Mouse (Mus musculus) cerebellum, adult 9-10 months (tissue): ENCODE data around the gene Lamb3.

Experiments used
- DNase-seq: peaks from one replicate; pipeline ENCODE4 v3.0.0; 2022

Gene Lamb3

GRCm38 (mm10) chr1:193207503-193207902 is at the start of gene Lamb3:
Gene Lamb3, plus strand, starts transcription at chr1:193207699.
- DNase-seq: no peak

GRCm38 (mm10) chr1:193159163-193159562 is 48.3 kb upstream of the Lamb3 start:
- DNase-seq: no peak

GRCm38 (mm10) chr1:193159613-193160012 is 47.9 kb upstream of the Lamb3 start:
- no peak for DNase-seq

- no peak for DNase-seq
These were observed 47.0 kb upstream of the Lamb3 start for GRCm38 (mm10) chr1:193160317-193161032.

- no peak for DNase-seq
These were observed 39.8 kb upstream of the Lamb3 start, which contains the start of gene A130010J15Rik for GRCm38 (mm10) chr1:193167746-193168145. Gene A130010J15Rik, plus strand, starts transcription at chr1:193168046.

- DNase-seq: no peak
These were observed 38.3 kb upstream of the Lamb3 start for GRCm38 (mm10) chr1:193169228-193169627.

GRCm38 (mm10) chr1:193169856-193170255 is 37.6 kb upstream of the Lamb3 start:
- DNase-seq: no peak

- peak; percentile 97 for DNase-seq
These were observed 34.3 kb upstream of the Lamb3 start for GRCm38 (mm10) chr1:193172991-193173809.

GRCm38 (mm10) chr1:193173810-193174129 is 33.7 kb upstream of the Lamb3 start:
- DNase-seq: no peak

- no peak for DNase-seq
These were observed 33.3 kb upstream of the Lamb3 start for GRCm38 (mm10) chr1:193174143-193174733.

GRCm38 (mm10) chr1:193181104-193181503 is 26.4 kb upstream of the Lamb3 start:
- DNase-seq: no peak

- no peak for DNase-seq
These were observed 19.2 kb upstream of the Lamb3 start for GRCm38 (mm10) chr1:193188257-193188656.

- DNase-seq: no peak
These were observed 18.3 kb upstream of the Lamb3 start for GRCm38 (mm10) chr1:193189151-193189621.

GRCm38 (mm10) chr1:193189771-193190170 is 17.7 kb upstream of the Lamb3 start:
- no peak for DNase-seq

GRCm38 (mm10) chr1:193191675-193192283 is 15.7 kb upstream of the Lamb3 start:
- DNase-seq: no peak

GRCm38 (mm10) chr1:193194416-193195140 is 12.9 kb upstream of the Lamb3 start:
- DNase-seq: peak; percentile 78

- no peak for DNase-seq
These were observed 12.2 kb upstream of the Lamb3 start for GRCm38 (mm10) chr1:193195169-193195810.

- no peak for DNase-seq
These were observed 9.8 kb upstream of the Lamb3 start for GRCm38 (mm10) chr1:193197494-193198205.

GRCm38 (mm10) chr1:193198312-193198711 is 9.2 kb upstream of the Lamb3 start:
- DNase-seq: no peak

GRCm38 (mm10) chr1:193200640-193201382 is 6.7 kb upstream of the Lamb3 start:
- no peak for DNase-seq

- no peak for DNase-seq
These were observed 6.1 kb upstream of the Lamb3 start, which contains the start of gene Traf3ip3 for GRCm38 (mm10) chr1:193201383-193201778. Gene Traf3ip3, minus strand, starts transcription at chr1:193201703.
